Mouse (Mus musculus): ENCODE measurements around the gene Gpr35.
"Not testable (repeated sequence)": the region's sequence is repeated elsewhere in the genome, so short reads cannot be mapped to it uniquely, and the experiment has no call there.

Gene Gpr35

DNA sequence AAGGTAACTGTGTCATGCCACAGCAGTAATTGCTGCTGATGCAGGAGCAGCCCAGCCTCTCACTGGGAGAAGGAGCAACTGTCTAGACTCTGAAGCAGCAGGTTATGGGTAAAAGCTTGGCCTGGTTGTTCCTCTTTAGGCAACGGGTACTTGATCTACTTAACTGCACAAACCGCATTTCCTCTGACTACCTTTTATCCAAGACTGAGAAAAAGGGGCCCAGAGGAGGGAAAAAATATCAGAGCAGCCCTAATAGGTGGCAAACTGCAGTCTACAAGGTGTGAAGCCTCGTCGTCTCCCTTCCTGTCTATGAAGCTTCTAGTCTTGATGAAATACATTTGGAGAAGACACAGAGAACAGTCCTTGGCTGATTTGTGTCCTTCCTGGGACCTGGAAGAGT is 17.1 kb upstream of the Gpr35 start:
- no peak for DNase-seq (ENCODE audit: low read depth, low spot score)

- DNase-seq (ENCODE audit: low read depth, low spot score), result peak; percentile 98
These were observed 16.4 kb upstream of the Gpr35 start, which contains the start of gene Capn10 for GRCm38 (mm10) chr1:92934182-92934827. Gene Capn10 (plus strand): TSS chr1:92934376.

DNA sequence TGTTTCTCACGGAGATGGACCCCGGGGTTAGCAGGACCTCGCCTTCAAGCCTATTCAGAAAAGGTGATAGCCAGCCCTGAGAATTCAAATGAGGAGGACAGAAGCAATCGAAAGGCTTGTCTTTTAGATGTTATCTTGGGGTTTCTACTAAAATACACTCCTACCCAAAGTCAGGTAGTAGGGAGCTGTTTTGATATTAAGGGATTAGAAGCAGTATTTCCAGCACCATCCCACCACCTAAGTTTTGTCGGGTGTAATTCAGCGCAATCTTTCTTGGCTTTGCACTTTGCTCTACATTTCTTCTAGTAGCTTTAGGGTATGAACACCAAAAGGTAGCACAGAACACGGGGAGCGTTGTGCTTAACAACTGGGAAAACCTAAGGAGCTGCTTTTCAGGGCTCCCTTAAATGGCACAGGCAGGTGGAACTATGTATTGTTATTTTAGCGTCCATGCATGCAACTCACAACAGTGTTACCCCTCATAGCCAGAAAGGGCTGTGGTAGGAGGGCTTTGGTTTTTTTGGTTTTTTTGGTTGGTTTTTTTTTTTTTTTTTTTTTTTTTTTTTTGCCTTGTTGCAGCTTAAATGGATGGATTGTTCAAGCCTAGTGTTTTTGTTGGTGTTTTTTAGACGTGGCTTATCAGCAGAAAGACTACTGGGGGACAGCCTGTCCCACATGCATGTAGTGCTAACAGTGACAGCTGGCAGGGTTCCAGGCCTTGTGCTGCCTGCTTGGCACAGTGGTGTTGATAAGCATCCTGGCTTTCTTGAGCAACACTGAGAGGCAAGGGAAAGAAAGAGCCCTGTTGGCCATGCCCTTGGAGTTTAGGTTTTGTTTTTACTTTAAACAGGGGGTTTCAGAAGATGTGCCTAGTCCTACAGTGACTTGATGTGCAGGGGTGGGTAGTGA is 15.4 kb upstream of the Gpr35 start:
- no peak for DNase-seq (ENCODE audit: low read depth, low spot score)

- no peak for DNase-seq (ENCODE audit: low read depth, low spot score)
These were observed 14.7 kb upstream of the Gpr35 start for GRCm38 (mm10) chr1:92935977-92936376.

DNA sequence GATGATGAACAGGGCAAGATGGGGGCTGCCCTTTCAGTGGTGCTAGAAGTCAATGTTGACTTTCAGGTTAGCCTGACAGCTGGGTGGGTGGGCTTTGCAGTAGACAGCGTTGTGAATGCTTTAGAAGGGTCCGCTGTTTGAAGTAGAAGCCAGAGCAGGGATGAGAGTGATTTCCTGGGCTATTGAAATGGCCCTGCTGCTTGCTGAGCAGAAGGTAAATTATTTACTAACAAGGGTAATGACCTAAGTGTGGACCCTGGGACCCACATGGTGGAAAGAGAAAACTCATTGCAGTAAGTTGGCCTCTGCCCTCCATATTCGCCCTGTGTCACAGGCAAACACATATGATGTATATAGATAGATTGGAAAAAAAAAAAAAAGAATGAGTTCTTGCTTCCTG is 14.2 kb upstream of the Gpr35 start:
- DNase-seq (ENCODE audit: low read depth, low spot score), result no peak

GRCm38 (mm10) chr1:92937797-92938196 is 12.9 kb upstream of the Gpr35 start:
- DNase-seq (ENCODE audit: low read depth, low spot score), result peak; percentile 47

GRCm38 (mm10) chr1:92939746-92940145 is 10.9 kb upstream of the Gpr35 start:
- DNase-seq (ENCODE audit: low read depth, low spot score), result no peak

- DNase-seq (ENCODE audit: low read depth, low spot score), result no peak
These were observed 7.3 kb upstream of the Gpr35 start for GRCm38 (mm10) chr1:92943219-92943989.

- no peak for DNase-seq (ENCODE audit: low read depth, low spot score)
These were observed 2.7 kb upstream of the Gpr35 start for GRCm38 (mm10) chr1:92947966-92948365.

DNA sequence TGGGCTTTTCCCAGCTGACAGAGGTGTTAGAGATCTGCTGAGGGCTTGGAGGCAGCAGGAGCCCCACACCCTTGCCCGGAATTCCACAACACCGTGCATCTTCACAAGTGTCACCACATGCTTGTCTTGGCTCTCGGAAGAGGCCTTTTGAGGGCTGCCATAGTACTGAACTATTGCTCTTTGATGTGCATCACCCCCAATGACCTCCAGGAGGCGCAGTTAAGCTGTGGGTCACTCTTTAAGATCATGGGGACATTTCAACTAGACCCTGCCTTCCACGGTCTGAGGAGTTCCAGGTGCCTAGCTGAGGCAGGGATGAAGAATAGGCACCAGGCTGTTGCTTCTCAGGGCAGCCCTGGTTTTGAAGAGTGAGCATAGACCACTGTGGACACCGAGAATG is 1.2 kb upstream of the Gpr35 start:
- peak; percentile 79 for DNase-seq (ENCODE audit: low read depth, low spot score)

- DNase-seq (ENCODE audit: low read depth, low spot score), result no peak
These were observed 3.0 kb downstream of the Gpr35 start for GRCm38 (mm10) chr1:92953641-92954040.

GRCm38 (mm10) chr1:92956571-92957335 is 6.1 kb downstream of the Gpr35 start:
- DNase-seq (ENCODE audit: low read depth, low spot score), result peak; percentile 42

- no peak for DNase-seq (ENCODE audit: low read depth, low spot score)
These were observed 8.3 kb downstream of the Gpr35 start for GRCm38 (mm10) chr1:92958999-92959398.

GRCm38 (mm10) chr1:92970791-92971190 is 20.1 kb downstream of the Gpr35 start:
- DNase-seq (ENCODE audit: low read depth, low spot score), result not testable (repeated sequence)

- no peak for DNase-seq (ENCODE audit: low read depth, low spot score)
These were observed 21.5 kb downstream of the Gpr35 start for GRCm38 (mm10) chr1:92971879-92972795.

DNA sequence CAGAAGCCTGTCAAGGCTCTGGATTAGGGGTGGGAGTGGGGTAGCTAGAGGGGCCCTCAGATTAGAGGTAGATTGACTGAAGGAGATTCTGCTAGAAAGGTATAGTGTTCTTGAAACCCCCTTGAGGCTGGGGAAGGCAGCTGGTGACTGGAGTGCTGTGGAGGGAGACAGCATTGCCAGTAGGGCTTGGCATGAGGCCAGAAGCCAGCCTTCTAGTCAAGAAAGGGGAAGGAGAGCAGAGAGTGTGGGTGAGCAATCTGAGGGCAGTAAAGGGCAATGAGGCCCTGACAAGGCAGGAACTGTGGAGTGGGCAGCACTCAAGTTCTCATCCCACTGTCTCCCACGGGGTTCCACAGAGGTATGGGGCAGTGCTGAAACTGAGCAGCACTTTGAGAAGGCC is 22.2 kb downstream of the Gpr35 start:
- DNase-seq (ENCODE audit: low read depth, low spot score), result no peak

DNA sequence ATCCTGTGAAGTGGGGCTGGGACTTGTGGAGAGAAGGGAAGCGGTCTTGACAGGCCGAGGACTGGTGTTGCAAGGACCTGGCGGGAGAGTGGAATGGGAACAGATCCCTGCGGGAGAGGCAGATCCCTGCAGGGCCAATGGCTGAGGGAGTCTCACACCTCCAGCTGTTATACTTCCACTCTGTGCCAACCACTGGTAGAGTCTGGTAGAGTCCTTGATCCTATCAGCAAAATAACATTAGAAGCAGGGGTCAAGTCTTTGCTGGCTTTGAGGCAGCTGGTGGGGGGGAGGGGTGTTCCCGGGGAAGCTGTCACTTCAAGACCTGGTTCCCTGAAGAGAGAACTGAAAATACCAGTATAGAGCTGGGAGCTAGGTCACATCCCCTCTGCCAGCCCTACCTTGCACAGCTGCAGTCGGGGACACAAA is 25.5 kb downstream of the Gpr35 start:
- DNase-seq (ENCODE audit: low read depth, low spot score), result no peak

DNA sequence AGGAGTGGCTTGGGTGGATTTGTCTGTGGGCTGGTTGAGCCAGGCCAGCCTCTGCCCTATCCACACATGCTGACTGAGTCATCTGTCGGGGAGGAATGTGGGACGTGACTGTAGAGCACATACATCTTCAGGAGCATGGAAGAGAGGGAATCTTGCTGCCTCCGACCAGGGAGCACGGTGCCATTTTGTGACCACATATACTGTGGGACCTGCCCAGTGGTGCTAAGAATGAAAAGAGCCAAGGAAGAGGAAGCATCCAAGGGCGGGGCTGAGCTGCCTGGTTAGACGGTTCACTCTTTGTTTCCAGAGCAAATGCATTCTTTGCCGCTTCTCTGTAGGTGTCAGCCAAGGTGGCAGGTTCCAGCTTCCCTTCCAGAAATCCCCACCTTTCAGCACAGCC is 28.0 kb downstream of the Gpr35 start:
- peak; percentile 81 for DNase-seq (ENCODE audit: low read depth, low spot score)

DNA sequence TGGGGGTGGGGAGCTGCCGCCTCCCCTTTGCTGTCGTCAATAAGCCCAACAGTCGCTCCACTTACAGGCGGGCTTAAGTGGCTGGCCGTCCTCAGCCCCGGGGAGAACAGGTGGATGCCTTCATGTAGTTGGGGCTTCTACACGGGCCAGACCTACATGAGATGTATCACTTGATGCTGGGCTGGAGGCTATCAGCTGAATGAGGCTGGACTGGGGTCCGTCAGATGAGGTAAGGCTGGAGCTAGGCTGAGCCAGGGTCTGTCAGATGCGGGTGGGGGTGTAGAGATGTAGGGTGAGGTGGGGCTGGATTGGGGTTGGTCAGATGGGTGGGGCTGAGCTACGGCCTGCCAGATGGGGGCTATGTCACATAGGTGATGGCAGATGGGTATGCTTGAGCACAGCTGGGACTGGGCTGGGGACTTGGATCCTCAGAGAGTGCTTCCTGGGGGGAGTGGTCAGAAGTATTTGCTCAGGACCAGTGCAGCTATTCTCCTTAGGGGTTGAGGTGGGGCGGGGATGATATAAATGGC is 28.5 kb downstream of the Gpr35 start:
- peak; percentile 9 for DNase-seq (ENCODE audit: low read depth, low spot score)

Measured in ZHBTc4 (cell line).